Mouse (Mus musculus): Measurements from ENCODE around the gene A630076J17Rik. TPM values are rescaled to one million over a fixed set of nuclear protein-coding genes. Genes with fewer than 3 reads are reported as not detected.

Gene A630076J17Rik
- polyA plus RNA-seq, 1 experiment from 2014 or later: not detected

DNA sequence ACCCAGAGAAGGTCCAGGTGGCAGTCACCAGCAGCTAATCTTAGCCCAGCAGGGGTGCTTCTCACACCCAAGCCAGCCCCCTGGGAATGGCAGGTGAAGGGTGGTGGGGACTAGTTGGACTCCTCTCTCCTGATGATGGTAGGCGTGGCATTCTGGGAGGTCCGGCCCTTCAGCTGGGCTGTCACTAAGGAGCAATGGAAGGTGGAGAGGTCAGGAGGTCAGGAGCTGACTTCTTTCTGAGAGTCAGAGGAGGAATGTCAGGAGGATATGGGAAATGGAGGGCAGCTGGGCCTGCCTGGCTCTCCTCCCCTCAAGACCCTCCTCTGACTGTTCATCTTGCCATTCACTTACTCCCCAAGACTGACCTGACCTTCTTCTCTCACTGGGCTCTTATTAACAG lies 7.6 kb downstream of the A630076J17Rik start:
- DNase-seq (ENCODE audit: extremely low spot score, low spot score): no peak
- H3K4me3 ChIP-seq: no peak overlapping the region
- H3K27ac ChIP-seq: no peak overlapping the region
- 58% methylated on average over 2 of the region's 2 CpGs for WGBS
- no peaks in the 10 kb centered on the region for H3K36me3 ChIP-seq (replicated peaks)
- peaks cover 22% of the 10 kb centered on the region for H3K4me1 ChIP-seq
- H3K27me3 ChIP-seq (ENCODE audit: poor library complexity, severe bottlenecking): no peaks in the 10 kb centered on the region; the same call in 1 of the 2 replicates
- no peaks in the 10 kb centered on the region for H3K9me3 ChIP-seq

DNA sequence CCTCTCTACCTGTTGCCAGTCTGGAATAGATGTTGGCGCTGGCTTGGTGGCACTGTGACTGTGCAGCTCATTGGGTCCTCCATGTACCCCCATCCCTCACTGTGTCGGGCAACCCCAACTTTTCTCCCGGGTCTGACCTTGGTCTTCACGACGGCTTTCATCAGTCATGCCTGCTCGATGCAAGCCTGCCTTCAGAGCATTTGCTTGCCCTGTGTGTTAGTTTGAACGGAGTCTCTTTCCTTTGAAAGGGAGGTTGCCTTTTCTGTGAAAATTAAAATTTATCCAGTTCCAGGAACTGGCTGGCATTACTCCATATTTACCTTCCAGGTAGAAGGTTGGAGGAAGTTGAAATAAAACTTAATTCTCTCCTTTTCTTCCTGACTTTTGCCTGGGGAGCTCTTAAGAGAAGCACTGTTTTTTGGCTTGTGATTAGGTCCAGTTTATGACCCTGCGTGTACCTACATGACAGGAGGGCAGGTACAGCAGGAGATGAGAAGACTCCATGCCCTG lies 8.1 kb downstream of the A630076J17Rik start:
- no peak for DNase-seq (ENCODE audit: extremely low spot score, low spot score)
- Histone ChIP-seq H3K36me3 (replicated peaks) (no peaks in the 10 kb centered on the region), H3K9me3 (no peaks in the 10 kb centered on the region), H3K4me1 (peaks cover 19% of the 10 kb centered on the region), H3K27me3 (ENCODE audit: poor library complexity, severe bottlenecking) (no peaks in the 10 kb centered on the region; the same call in 1 of the 2 replicates), H3K4me3 (no peak overlapping the region), H3K27ac (no peak overlapping the region)
- 92% methylated on average over 8 of the region's 8 CpGs for WGBS

DNA sequence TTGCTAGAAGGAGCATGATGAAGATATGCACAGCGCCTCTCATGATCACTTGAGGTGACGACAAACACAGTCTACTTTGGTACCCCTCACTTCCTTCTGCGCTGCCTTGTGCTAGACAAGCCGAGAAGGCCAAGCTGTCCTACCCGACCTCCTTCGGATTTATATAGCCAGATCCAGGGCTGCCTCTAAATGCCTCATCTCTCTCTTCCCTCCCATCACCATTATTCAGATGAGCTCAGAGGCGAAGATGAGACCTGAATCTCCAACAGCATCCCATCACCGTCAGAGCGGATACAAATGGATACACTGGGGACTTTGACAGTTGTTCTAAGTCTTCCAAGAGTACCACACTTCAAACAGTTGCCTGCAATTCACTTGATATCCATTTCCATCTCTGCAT lies 9.2 kb downstream of the A630076J17Rik start, which contains the start of gene Prok1:
Gene Prok1, minus strand, starts transcription at position 101 of the 400 bp plus-strand sequence.
- WGBS: 89% methylated on average over 9 of the region's 9 CpGs
- no peak within 1 kb of the TSS for H3K27ac ChIP-seq
- no peaks in the 10 kb centered on the region; the same call in none of the 2 replicates for H3K27me3 ChIP-seq (ENCODE audit: poor library complexity, severe bottlenecking)
- peaks cover 19% of the 10 kb centered on the region for H3K4me1 ChIP-seq
- H3K4me3 ChIP-seq: no peak within 1 kb of the TSS
- H3K9me3 ChIP-seq: no peaks in the 10 kb centered on the region
- no peaks in the 10 kb centered on the region for H3K36me3 ChIP-seq (replicated peaks)
- no peak for DNase-seq (ENCODE audit: extremely low spot score, low spot score)

DNA sequence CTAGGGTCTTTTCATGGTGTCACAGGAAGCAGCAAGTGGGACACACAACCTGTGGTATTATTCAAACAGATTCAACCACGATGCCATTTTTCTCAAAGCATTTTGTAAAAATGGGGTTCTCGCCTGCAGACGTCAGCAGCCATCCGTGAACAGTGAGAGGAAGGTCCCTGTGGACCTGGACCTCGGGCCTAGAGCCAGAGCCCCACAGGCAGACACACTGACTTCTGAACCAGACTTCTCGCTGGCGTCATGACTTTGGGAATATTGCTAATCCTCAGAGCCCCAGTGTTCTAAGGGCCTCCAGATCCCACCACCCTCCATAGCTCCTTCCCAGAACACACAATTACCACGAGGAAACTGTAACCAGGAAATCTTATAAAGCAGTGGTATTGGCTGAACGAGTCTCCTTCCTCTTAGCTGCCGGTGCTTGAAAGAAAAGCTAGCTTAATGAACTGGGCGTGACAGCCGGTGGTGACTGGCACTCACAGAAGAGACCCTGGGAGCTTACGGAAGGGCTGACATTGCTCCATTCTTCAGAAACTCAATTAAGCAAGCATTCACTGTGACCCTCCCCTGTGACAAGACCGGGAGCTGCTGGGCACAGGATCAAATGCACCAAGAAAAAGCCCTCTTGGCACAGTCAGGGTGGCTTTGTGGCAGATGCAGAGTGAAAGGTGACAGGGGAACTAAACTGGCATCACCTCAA lies 11.1 kb downstream of the A630076J17Rik start:
- Histone ChIP-seq H3K4me3 (no peak overlapping the region), H3K27me3 (ENCODE audit: poor library complexity, severe bottlenecking) (no peaks in the 10 kb centered on the region; the same call in none of the 2 replicates), H3K4me1 (peaks cover 19% of the 10 kb centered on the region), H3K27ac (no peak overlapping the region), H3K9me3 (no peaks in the 10 kb centered on the region), H3K36me3 (replicated peaks) (no peaks in the 10 kb centered on the region)
- WGBS: 39% methylated on average over 14 of the region's 14 CpGs
- peak; percentile 28 for DNase-seq (ENCODE audit: extremely low spot score, low spot score)

DNA sequence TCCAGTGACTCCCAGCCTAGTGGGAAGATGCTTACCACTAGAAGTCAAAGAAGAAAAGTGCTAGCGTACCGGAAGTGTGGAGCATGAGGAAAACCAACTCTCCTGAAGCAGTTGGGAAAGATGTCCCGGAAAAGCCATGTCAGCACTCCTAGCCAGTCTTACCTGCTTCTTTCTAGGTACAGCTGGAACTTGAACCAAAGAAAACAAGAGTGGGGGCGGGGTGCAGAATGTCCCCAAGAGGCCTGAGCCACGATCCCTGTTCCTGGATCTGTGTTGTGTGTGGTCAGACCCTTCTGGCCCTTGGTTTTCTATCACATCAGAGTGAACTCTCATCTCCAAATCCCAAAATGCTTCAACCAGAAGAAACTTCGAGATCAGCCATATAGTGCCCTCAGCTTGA lies 16.5 kb downstream of the A630076J17Rik start:
- WGBS: 82% methylated on average over 6 of the region's 6 CpGs
- Histone ChIP-seq H3K4me3 (no peak overlapping the region), H3K27ac (no peak overlapping the region), H3K4me1 (peaks cover 14% of the 10 kb centered on the region), H3K36me3 (replicated peaks) (no peaks in the 10 kb centered on the region), H3K27me3 (ENCODE audit: poor library complexity, severe bottlenecking) (no peaks in the 10 kb centered on the region; the same call in none of the 2 replicates), H3K9me3 (no peaks in the 10 kb centered on the region)
- DNase-seq (ENCODE audit: extremely low spot score, low spot score): no peak

DNA sequence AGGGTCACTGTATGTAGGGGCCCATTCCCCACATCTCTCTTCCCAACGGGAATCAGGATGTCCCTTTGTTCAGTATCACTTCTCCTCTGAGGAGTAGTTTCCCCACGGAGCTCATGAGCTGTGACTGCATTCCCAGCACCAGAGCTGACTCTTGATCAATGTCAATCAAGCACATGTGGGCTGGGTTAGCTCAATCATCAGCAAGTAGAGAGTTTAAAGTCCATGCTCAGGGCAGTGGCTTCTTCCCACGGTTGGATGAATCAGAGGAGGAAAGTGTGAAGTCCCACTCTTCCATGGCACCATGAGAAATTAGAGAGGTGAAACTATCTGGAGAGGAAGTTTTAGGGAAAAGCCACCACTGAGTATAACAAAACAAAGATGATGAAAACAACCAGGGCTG lies 18.6 kb downstream of the A630076J17Rik start:
- DNase-seq (ENCODE audit: extremely low spot score, low spot score): no peak
- WGBS: 64% methylated on average over 3 of the region's 3 CpGs

DNA sequence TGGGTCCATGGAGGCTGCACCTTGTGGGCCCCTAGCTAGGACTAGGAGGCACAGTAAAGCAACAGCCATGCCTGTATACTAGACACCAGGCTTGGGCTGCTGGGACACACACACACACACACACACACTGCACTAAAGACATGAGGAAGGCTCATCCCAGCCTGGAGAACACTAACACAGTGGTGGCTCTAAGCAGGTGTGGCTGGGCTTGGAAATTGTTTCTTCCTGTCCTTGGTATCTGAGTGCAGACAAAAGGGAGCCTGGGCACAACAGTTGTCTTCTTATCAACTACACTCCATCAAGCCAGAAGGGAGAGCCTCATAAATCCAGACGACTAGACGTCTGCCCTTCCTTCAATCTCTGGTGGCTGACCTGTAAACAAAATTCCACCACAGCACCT lies 19.9 kb downstream of the A630076J17Rik start:
- no peaks in the 10 kb centered on the region for H3K9me3 ChIP-seq
- H3K36me3 ChIP-seq (replicated peaks): no peaks in the 10 kb centered on the region
- no peak overlapping the region for H3K27ac ChIP-seq
- H3K27me3 ChIP-seq (ENCODE audit: poor library complexity, severe bottlenecking): no peaks in the 10 kb centered on the region
- H3K4me1 ChIP-seq: peaks cover 10% of the 10 kb centered on the region
- H3K4me3 ChIP-seq: no peak overlapping the region
- 92% methylated on average over 2 of the region's 2 CpGs for WGBS
- DNase-seq (ENCODE audit: extremely low spot score, low spot score): no peak

More for the DNA sequence above, 18.6 kb downstream of the A630076J17Rik start:
- Histone ChIP-seq H3K27ac (no peak overlapping the region), H3K9me3 (no peaks in the 10 kb centered on the region), H3K27me3 (ENCODE audit: poor library complexity, severe bottlenecking) (no peaks in the 10 kb centered on the region; the same call in 1 of the 2 replicates), H3K4me3 (no peak overlapping the region), H3K36me3 (replicated peaks) (no peaks in the 10 kb centered on the region), H3K4me1 (peaks cover 10% of the 10 kb centered on the region)

DNA sequence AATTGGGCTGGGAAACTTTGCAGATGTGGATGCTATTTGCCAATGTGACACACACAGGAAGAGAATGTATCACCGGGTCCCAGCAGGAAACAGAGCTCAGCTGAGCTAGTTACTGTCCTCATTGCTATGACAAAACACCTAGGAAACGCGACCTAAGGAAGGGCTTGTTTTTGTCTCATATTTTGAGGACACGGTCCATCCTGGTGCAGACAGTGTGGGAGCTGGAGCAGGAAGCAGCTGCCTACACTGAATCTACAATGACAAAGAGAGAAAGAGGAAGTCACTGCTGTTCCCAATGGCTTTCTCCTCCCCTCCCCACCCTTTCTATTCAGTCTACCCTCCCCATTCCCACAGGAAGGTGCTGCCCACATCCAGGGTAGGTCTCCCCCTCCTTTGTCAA lies 21.6 kb downstream of the A630076J17Rik start:
- Histone ChIP-seq H3K9me3 (no peaks in the 10 kb centered on the region), H3K4me1 (peaks cover 7% of the 10 kb centered on the region), H3K27me3 (ENCODE audit: poor library complexity, severe bottlenecking) (no peaks in the 10 kb centered on the region), H3K27ac (no peak overlapping the region), H3K36me3 (replicated peaks) (no peaks in the 10 kb centered on the region), H3K4me3 (no peak overlapping the region)
- WGBS: 83% methylated on average over 4 of the region's 4 CpGs
- DNase-seq (ENCODE audit: extremely low spot score, low spot score): no peak

DNA sequence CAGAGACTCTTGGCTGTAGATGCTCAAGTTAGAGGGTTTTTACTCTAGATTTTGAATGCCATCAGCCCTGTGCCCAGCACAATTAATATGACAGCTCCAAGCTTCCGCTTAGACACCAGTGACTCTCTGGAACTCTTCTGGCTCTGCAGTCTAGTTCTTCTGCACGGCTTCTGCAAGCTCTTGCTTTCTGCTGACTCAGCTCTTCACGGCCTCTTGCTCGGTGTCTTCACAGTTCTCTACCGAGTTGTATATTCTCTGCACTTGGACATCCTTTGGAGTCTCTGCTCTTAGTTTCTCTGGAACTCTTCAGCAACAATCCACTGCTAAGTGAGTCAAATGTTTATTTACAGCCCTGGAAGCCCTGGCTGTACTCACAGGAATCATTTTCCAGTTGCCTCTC lies 23.5 kb downstream of the A630076J17Rik start:
- H3K27me3 ChIP-seq (ENCODE audit: poor library complexity, severe bottlenecking): no peaks in the 10 kb centered on the region
- H3K4me1 ChIP-seq: no peaks in the 10 kb centered on the region
- no peaks in the 10 kb centered on the region for H3K9me3 ChIP-seq
- 89% methylated on average over 5 of the region's 5 CpGs for WGBS
- no peaks in the 10 kb centered on the region for H3K36me3 ChIP-seq (replicated peaks)
- no peak overlapping the region for H3K4me3 ChIP-seq
- DNase-seq (ENCODE audit: extremely low spot score, low spot score): no peak
- no peak overlapping the region for H3K27ac ChIP-seq

DNA sequence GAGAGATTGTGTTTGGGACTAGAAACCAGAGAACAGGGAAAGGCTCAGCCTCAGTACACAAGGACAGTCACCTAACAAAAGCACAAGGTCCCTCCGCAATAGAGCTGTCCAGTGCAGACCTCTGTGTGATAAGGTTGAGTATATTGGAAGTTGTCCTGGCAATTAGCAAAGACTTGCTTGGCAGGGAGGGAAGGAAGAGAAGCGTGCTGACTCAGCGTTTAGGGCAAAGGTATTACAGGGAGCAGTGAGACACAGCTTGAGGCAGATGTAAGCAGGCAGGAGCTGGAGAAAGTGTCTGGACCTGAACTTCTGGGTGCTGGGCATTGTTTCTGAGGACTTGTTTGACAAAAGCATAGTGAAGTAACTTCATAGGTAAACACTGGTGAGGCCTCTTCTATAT lies 25.6 kb downstream of the A630076J17Rik start:
- Histone ChIP-seq H3K36me3 (replicated peaks) (no peaks in the 10 kb centered on the region), H3K4me1 (peaks cover 6% of the 10 kb centered on the region), H3K9me3 (no peaks in the 10 kb centered on the region), H3K27ac (no peak overlapping the region), H3K4me3 (no peak overlapping the region), H3K27me3 (ENCODE audit: poor library complexity, severe bottlenecking) (no peaks in the 10 kb centered on the region)
- WGBS: 91% methylated on average over 3 of the region's 3 CpGs
- DNase-seq (ENCODE audit: extremely low spot score, low spot score): no peak

DNA sequence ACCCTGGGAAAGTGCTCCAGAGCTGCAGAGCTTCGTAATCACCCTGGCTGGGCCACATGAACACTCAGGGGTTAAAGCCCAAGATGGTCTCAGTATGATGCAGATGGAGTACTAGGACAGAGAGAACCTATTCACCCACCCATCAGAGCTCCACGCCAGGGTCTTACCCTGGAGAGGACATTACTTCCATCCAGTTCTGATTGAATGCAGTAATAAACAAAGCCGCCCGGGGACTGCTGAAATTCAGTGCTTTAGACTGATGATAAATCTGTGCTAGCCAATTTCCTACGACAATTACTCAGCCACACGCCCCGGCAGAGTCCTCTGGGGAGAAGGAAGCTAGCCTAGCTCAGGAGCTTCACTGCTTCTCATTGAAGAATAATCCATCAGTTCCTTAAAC lies 26.3 kb downstream of the A630076J17Rik start:
- no peak for DNase-seq (ENCODE audit: extremely low spot score, low spot score)
- 87% methylated on average over 7 of the region's 7 CpGs for WGBS
- peaks cover 13% of the 10 kb centered on the region for H3K4me1 ChIP-seq
- H3K27me3 ChIP-seq (ENCODE audit: poor library complexity, severe bottlenecking): no peaks in the 10 kb centered on the region
- no peaks in the 10 kb centered on the region for H3K9me3 ChIP-seq
- no peaks in the 10 kb centered on the region for H3K36me3 ChIP-seq (replicated peaks)
- H3K27ac ChIP-seq: no peak overlapping the region
- no peak overlapping the region for H3K4me3 ChIP-seq

DNA sequence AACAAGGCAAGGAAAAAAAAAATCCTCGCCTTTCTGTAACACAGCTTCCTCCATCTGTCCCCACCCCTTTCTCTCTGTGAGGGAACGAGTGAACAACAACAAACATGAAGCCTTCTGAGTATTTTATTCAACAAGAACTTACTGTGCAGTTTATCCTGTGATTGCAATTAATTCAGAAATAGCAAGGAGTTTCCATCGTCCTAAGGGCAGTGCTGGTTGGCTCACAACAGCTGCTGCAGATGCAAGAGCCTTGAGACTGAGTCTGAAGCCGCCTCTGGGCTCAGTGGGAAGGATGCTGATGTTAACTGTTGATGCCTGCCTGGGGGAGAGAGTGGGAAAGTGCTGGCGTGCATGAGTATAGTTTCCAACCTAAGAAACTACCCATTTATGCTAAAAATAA lies 27.5 kb downstream of the A630076J17Rik start:
- 73% methylated on average over 5 of the region's 5 CpGs for WGBS
- no peak overlapping the region for H3K27ac ChIP-seq

More for the DNA sequence above, 27.5 kb downstream of the A630076J17Rik start:
- no peaks in the 10 kb centered on the region for H3K36me3 ChIP-seq (replicated peaks)
- no peaks in the 10 kb centered on the region for H3K9me3 ChIP-seq
- no peak overlapping the region for H3K4me3 ChIP-seq
- H3K27me3 ChIP-seq (ENCODE audit: poor library complexity, severe bottlenecking): no peaks in the 10 kb centered on the region
- peaks cover 18% of the 10 kb centered on the region for H3K4me1 ChIP-seq
- DNase-seq (ENCODE audit: extremely low spot score, low spot score): no peak
